Mouse (Mus musculus) megakaryocyte, embryonic 14.5 days (primary cell): ENCODE measurements around the gene Camkk1.

ENCODE experiments used
- FLI1 ChIP-seq: IDR thresholded peaks from 2 replicates; pipeline ENCODE4 v1.6.1; 2012; ENCODE audit warnings: low read length, inconsistent platforms, mixed read lengths
- GATA1 ChIP-seq: IDR thresholded peaks from 3 replicates; pipeline ENCODE4 v1.6.1; 2012; ENCODE audit warnings: mixed read lengths, low read length, inconsistent platforms, borderline replicate concordance

- TF ChIP-seq GATA1: no peak
- TF ChIP-seq FLI1: no peak
These were observed 69.1 kb downstream of the Camkk1 start for GRCm38 (mm10) chr11:73087700-73088480.
